Mouse (Mus musculus) frontal cortex, adult 2 months (tissue): ENCODE measurements at regions not wholly inside any gene's neighbourhood (a gene's known extent, or its start where the extent isn't known, plus 50 kb on each side); places are given as distances from the start of the nearest gene placed in this dataset.

Experiments used
- DNase-seq, 2 experiments: peaks; one replicate each; pipeline ENCODE4 v3.0.0; 2022; ENCODE audit warnings: low spot score in 1 of 2; ENCODE audit errors: extremely low spot score in 1 of 2

DNA sequence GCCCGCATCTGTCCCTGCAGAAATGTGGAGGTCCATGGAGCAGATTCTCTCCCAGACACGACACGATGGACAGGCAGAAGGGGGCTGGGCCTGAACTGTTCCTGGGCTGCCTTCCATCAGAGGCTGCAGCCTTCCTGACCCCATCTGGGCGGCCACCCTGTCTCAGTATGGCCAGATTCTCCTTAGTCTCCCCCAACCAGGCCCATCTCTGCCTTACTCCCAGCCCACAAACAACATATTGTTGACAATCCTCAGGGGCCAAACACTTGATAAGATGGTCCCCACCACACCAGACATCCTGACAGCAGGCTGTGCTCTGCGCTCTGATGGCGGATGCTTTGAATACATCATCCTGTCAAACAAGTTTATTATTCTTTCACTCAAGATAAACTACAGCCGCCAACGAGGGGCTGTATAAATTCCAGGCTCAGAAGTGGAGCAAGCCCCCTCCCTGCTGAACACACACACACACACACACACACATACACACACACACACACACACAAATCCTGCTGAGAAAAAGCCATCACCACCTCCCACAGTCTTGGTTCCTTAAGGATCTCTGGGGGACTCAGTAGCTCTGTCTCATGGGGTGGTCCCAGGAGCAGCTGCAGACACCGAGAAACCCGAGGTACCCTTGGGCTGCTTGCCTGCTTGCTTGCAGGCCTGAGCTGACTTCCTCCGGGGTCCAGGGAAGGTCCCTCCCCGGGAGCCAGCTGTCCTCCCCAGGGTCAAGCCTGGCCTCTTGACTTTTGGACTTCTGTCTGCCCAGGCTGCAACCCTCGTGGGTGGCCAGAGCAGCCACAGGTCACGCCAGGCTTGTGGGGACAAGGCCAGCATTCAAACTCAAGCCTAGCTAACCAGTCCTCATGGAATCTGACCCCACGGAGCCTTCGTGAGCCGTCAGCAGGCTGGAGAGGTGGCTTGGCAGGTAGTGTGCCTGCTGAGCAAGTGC is 135.6 kb upstream of the 1600014C23Rik start:
- DNase-seq, result no peak

GRCm38 (mm10) chr17:45868539-45868938 is 134.9 kb upstream of the 1600014C23Rik start:
- no peak for DNase-seq

- no peak for DNase-seq
Observed at GRCm38 (mm10) chr17:45867727-45868126, 134.1 kb upstream of the 1600014C23Rik start.

DNA sequence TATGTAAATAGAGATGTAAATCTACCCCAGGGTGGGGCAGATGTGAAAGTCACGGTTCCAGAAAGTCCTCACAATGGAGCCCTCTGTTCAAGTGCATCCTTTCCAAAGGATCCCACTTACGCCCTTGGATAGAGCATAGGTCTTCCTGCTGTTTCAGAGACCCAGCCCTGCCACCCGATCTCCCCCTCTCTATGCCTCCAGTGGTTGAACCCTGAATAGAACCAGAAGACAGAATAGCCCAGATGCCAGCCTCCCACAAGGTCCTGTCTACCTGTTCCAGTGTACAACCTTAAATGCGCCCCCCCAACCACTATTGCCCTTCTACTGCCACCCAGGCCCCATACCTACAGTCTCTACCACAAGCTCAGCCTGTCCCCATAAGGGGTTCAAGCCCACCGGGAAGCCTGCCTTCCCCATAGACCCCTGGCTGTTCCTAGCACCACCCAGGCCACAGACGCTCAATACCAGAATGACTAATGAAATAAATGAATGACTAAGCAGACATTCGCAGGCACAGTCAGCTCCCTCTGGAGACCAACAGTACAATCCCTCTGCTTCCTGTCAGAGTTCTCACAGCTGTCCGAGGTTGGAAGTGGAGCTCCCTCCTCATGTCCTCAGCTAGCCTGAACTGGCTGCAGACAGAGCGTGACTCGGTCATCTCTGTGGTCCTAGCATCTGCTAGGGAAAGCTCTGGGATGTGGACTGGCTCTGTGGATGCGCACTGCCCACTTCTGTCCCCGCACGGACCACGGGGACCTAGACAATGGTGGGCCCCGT is 133.4 kb upstream of the 1600014C23Rik start:
- DNase-seq, result no peak

DNA sequence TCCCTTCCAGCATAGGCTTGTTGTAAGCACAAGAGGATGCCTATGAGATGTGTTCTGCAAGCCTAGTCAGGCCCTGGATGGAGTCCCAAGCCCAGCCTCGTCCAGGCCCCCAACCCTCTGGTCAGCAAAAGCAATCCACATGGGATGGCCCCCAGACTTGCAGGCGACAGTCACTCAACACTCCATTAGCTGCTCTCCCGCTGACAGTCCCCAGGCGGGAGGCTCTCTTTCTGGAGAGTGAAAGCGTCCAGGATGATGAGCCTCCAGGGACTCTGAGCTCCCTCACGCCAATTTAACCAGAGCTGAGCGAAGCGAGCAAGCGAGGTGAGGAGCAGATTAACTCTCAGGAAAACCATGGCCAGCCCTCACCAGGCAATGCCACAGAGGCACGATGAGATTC is 132.7 kb upstream of the 1600014C23Rik start:
- no peak for DNase-seq

DNA sequence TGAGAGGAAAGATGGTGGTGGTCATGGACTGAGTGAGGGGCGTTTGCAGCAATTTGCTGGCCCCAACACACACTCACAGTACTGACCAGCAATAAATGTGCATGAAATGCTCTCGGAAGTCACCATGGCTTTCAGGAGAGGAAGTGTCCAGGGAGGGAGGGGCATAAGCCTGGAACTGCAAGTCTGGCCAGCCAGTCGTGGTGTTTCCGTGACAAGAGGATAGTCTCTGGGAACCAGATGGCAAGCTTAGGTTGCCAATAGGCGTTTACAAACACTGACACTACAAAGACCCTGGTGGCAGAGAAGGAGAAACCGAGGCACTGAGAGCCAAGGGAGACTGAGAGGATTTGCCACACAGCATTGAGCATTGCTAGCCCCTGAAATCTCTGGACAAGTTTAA is 132.3 kb upstream of the 1600014C23Rik start:
- no peak for DNase-seq

DNA sequence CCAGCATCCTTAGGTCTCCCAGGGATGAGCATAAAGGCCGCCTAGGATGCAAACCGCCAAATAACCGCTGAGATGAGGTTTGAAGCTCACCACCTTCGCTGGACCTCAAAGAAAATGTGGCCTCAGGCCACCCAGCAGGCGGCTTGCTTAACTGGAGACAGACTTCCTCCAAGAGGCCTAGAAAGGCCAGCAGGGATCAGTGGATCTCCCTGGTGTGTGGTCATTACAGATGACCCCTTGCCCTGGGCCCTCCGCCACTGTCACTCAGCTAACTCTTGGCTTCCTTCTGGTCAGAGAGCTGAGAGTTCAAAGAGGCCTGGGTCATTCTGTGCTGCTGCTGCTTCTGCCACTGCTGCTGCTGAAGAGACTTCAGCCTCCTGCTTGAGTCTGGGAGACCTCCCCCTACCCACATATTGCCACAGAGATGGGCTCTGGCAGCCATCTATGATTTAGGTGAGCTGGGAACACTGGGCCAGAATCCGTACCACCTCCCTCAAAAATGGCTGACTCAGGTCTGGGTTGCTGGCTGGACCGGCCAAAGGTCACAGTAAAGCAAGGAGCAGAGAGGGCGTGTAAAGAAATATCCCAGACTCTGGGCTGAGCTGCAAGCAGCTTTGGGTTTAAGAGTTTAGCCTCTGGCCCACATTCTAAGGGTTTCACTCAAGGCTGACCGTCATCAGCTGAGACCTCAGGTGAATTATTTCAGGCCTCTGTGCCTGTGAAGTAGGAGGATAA is 130.0 kb upstream of the 1600014C23Rik start:
- no peak for DNase-seq

DNA sequence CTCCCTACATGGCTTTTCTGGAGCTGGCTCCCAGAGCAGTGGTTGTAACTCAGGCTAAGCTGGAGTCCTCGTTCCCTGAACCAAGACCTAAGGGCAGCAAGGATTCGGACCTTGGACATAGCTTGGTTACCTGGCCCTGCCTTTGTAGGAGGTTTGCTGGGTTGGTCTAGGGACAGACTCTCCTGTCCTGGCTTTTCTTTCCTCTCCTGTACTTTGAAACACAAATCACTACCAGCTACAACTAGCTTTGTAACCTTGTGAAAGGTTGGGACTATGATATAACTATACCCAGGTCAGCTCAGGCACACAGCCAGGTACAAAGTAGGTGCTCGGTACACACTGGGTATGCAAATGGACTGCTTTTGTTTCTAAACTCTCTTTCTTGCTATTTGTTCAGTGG is 129.4 kb upstream of the 1600014C23Rik start:
- no peak for DNase-seq

DNA sequence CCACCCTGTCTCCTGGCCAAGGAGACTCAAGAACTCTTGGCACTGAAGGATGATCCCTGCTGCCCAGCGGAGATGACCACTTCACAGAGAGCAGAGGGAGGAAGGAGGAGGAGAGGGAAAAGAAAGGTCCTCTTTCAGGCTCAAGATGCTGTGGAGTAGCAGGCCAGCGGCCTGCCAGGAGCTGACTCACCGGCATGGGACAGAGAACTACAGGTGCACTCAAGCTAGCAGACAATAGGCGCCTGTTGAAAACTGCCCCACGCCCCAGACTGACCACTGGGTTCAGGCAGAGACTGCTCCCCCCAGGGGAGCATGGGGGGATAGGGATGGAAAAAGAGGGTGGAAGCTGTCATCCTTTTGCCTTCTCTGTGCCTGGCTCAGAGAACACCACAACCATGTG is 125.8 kb upstream of the 1600014C23Rik start:
- DNase-seq, result no peak

DNA sequence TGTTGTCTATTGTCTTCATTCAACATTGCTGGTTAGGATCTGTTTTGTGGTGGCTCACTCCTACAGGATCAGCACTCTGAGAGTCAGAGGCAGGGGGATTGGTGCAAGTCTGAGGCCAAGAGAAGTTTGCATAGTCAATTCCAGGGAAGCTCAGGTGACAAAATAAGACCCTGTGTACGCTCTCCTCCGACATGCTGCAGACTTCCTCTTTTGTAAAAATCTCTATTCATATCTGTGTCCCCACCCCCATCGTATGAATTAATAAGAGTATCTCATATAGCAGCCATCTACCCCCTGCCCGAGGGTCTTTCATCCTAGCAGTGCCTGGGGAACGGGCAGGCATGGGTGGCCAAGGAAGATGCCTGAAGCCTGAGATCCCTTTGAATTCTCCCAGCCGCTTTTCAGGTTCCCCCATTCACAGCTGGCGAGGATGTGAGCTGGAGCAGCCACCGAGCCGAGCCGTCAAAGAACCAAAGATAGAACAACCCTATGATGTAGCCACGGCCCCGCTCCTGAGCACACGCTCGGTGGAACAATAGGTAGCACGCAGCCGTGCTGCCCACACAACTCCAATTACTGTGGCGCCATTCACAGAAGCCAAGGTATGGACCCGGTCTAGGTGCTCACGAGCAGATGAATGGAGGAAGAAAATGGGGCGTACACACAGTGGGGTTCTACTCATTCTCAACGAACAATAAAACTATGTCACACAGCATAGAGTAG is 120.4 kb upstream of the 1600014C23Rik start:
- no peak for DNase-seq

- no peak for DNase-seq
Observed at GRCm38 (mm10) chr17:45852402-45852801, 118.8 kb upstream of the 1600014C23Rik start.

GRCm38 (mm10) chr17:45851723-45852396 is 118.2 kb upstream of the 1600014C23Rik start:
- DNase-seq, result no peak

- no peak for DNase-seq
Observed at GRCm38 (mm10) chr17:45850976-45851375, 117.3 kb upstream of the 1600014C23Rik start.

DNA sequence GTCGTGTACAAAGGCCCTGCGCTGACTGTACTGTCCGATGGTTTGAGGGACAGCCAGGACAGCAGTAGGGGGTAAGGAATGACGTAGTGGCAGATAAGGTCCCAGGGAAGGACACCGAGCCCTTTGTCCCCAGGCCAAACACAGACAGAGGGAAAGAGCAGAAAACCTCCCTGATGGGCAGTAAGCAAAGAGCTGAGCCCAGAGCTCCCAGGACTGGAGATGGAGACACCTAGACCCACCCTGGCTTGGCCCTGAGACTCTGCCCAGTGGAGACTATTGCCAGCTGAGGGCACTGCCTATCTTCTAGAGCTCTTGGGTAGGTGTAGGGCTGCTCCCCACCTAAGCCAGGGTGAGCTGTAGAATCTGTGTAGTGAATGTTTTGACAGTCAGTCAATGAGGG is 116.5 kb upstream of the 1600014C23Rik start:
- DNase-seq, result no peak

DNA sequence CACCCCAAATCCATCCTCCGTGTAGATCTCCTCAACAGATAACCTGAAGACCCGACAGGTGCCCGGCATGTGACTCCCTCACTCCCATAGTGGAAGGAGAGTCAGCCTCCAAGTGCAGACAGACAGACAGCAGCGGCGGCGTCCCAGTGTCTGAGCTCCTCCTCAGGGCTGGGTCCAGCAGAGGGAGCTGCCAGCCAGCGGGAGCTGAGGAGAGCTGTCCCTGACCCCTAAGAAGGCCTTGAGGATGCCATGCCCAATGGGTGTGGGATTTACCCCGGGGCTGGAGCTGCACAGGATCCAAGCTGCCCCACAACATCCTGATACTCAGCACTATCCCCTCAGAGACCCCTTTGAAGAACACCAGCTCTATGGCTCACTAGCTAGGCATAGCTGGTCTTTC is 115.0 kb upstream of the 1600014C23Rik start:
- no peak for DNase-seq

DNA sequence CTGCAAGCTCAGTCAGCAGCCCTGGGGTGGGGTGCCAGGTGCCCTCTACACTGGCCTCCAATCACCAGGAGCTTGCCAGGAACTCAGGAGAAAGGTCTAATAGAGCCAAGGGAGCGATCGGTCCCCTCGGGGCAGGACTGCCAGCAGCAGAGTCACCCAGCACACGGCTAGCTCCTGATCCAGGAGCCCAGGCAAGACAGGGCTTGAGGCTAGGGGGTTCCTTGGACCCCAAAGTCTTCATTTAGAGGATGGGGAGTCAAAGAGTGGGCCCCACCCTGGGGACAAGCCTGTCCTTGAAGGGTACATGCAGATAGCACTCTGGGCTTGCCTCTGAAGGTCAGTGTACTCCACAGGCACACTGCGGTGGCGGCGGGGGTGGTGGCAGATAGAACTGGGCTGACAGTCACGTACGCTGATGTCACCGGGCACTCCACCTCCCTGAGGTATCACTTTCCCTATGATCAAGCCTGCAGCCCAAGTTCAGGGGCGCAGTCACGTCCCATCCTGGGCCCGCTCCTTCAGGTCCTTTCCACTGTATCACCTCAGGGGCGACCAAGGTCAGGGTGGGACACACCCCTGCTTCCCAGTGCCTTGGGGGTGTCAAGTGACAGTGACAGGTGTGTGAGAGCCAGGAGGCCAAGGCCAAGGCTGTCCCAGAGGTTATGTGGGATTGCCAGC is 114.2 kb upstream of the 1600014C23Rik start:
- DNase-seq, result no peak

GRCm38 (mm10) chr17:45845832-45846231 is 112.2 kb upstream of the 1600014C23Rik start:
- no peak for DNase-seq

GRCm38 (mm10) chr17:45836731-45837130 is 103.1 kb upstream of the 1600014C23Rik start:
- DNase-seq, result no peak

GRCm38 (mm10) chr17:45836253-45836652 is 102.6 kb upstream of the 1600014C23Rik start:
- DNase-seq, result no peak
